Mouse (Mus musculus) heart, postnatal 0 days (tissue): ENCODE measurements at regions not wholly inside any gene's neighbourhood (a gene's known extent, or its start where the extent isn't known, plus 50 kb on each side); places are given as distances from the start of the nearest gene placed in this dataset.

ENCODE experiments used
- CTCF ChIP-seq: IDR thresholded peaks from 2 replicates; pipeline ENCODE4 v1.5.1; 2016; ENCODE audit warnings: antibody characterized with exemption, control low read depth, low read depth
- EP300 ChIP-seq: IDR thresholded peaks from 2 replicates; pipeline ENCODE4 v1.6.1; 2016; ENCODE audit warnings: antibody characterized with exemption, low read depth

DNA sequence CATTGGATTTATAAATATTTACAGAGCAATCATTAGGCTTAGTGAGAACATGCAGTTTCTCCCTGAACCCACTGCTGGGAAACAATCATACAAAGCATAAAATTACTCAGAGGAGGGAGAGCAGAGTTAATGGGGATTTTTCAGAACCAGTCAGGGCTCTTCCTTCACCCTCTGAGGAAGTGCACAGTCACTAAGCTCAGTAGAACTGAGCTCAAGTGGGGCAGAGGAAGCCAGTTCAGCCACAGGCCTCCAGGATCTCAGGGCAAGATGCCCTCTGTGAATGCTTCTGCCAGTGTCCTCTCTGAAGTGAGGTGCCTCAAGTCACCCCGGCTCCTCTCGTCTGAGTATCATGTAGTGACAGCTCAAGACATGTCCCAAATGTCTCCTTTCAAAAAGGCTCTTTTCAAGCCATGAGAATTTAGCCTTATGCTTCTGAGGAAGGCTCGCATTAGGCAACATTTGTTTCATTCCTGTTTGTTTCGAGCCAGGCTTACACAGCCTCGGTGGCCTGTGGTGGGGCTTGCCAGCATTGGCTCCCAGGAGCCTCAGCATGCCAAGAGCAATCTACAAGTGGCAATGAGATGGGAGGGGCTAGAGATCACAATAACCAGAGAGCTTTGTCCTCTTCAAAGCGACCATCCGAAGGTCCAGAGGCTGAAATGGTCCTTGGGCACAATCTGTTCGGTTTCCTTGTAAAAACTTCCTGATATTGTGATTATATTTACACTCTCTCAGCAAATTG is 169.8 kb downstream of the Tmem26 start:
- TF ChIP-seq CTCF (no peak), EP300 (no peak)
